Mouse (Mus musculus) fibroblast of lung, adult 2 months (primary cell): ENCODE data around the gene Lrrc45.
"Not testable (repeated sequence)": the region's sequence is repeated elsewhere in the genome, so short reads cannot be mapped to it uniquely, and the experiment has no call there.

Experiments
- DNase-seq: peaks from one replicate; pipeline ENCODE4 v3.0.0-alpha.2; 2011; ENCODE audit warnings: low read depth

The Lrrc45 gene

DNA sequence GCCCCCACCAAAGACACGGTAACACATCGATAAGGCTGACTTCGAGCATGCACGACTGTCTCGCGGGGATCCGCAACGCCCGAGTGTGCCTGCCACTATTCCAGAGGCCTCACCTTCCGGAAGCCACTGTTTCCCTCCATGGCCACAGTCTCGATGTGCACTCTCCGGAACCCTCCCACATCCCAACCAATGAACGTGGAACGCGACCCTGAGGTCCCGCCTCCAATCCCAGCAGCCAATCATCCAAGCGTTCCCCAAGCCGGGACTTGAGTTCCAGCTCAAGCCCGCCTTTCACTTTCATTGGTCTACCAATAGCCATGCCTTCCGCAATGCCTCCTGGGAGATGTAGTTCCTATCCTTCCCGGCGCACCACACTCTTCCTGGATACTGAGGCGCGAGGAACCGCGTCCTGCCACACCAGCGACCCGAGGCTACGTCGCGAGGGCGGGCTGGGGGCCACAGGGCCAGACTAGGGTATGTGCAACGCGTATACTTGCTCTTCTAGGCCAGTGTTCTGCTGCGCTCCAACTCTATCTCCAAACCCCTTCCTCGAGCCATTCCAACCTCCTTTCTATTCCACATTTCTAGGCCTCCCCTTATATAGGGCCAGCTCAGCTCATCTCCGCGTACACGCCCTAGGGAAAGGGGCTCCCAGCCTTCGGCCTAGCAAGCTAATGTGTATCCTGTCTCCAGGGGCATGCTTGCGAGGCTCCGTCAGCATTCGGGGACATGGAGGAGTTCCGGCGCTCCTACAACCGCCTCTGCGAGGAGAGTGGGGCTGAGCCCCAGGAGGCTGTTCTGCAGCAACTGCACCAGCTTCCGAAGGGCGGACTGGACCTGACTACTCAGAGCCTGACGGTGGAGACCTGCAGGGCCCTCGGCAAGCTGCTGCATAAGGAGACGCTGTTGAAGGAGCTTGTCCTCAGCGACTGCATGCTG lies at the start of gene Lrrc45, which contains the start of gene Cenpx:
Gene Lrrc45 (plus strand): TSS at position 346 of the 939 bp plus-strand sequence.
Gene Cenpx (minus strand): TSS at position 159 of the 939 bp plus-strand sequence.
- DNase-seq, result peak; percentile 98

DNA sequence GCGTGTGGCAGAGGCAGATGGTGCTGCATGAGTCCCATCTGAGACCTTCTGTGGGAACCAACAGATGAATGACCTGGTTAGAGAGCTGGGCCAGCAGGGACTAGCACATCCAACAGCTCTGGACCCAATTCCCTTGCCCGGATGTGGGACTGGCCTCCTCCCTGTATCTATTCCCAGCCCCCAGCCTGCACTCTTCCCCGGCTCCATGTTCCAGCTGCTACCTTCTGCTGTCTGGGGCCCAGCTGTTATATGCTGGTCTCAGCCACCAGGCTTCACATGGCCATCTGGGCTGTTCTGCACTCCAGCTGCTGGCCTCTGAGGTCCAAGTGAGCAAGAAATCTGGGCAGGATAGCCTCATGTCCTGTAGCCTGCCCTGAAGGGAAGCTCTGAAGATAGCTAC lies 48.3 kb upstream of the Lrrc45 start:
- no peak for DNase-seq

DNA sequence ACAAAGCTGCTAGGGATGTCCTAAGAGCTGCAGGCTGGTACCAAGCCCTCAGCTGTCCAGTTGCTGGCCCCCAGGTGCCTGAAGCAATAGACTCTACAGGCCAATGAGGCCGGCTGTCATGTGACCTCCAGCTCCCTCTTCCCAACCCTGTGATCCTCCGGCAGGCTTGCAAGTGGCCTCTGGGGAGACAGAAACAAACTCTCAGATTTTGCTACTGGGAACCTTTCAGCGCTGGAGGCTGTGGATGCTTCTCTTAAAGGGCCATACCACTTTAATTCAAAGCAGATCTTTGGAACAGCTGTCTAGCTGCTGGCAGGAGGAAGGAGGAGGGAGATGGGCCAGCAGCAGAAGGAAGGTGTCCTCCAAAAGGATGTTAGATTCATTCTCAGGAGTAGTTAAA lies 47.1 kb upstream of the Lrrc45 start:
- DNase-seq, result no peak

DNA sequence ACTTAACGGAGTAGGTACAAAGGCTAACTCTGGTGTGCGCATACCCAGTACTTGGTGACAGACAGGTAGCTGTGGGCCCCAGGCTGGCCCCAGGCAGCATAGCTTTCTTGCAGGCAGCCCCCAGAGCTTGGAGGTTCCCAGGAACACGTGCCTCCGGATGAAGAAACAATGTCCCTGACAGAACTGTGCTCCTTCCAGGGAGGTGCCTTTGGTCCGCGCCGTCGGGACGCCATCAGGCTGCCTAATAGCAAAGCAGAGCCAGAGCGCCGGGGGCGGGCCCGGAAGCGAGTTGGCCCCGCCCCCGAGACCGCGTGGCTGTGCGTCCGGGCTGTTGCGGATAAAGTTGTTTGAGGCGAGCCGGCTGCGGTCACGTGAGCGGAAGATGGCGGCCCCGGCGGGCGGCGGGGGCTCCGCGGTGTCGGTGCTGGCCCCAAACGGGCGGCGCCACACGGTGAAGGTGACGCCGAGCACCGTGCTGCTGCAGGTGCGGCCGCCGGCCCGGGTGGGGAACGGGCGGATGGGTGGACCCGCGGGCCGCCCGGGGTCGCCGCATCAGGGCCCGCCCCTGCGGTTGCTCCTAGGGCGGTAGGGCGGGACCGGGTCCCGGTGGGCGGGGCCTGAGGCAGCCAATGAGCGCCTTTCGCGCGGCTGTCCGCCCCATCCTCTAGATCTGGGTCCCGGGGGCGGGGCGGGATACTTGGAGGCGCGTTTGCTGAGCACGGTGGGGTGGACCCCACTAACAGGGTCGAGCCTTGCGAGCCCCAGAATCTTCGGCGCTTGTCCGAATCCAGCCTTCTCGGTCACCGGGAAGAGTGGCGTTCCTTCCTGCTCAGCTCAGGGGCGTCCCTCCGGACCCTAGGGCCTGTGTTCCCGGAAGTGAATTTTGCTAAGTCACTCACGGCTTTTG lies 40.8 kb upstream of the Lrrc45 start, which contains the start of gene Aspscr1:
Gene Aspscr1 (plus strand): TSS at position 287 of the 907 bp plus-strand sequence.
- DNase-seq, result peak; percentile 85

DNA sequence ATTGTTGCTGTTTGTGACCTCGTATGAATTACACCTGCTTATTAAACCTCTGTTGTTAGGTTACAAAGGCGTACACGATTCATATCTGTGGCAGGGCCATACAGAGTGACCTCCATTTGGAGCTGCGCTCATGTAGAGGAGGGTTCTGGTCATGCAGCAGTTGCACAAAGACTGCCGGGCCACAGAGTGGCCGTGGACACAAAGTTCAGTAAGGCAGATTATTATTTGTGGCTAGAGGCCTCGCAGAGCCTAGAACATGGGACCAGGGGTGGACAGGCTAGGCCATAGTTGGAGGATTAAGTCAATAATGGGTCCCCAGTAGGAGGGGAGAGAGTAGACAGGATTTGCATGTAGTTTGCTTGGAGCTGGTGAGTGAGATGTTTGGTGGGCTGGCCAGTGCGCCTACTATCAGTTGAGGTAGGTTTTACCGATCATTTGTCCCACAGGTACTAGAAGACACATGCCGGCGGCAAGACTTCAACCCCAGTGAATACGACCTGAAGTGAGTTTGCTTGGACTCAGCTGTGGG lies 40.1 kb upstream of the Lrrc45 start:
- no peak for DNase-seq

DNA sequence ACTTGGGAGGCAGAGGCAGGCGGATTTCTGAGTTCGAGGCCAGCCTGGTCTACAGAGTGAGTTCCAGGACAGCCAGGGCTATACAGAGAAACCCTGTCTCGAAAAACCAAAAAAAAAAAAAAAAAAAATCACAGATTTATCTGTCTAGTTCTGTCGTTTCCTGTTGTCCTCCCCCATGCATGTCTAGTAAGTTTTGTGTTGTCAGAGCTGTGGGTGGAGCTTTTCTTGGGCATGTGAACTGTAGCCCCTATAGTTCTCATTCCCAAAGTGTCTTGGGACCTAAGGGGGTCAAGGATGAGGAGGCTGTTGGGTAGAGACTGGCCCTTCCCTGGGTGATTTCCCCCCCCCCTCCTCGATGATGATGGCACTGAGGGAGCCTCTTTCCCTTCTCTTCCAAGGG lies 37.9 kb upstream of the Lrrc45 start:
- DNase-seq, result not testable (repeated sequence)

DNA sequence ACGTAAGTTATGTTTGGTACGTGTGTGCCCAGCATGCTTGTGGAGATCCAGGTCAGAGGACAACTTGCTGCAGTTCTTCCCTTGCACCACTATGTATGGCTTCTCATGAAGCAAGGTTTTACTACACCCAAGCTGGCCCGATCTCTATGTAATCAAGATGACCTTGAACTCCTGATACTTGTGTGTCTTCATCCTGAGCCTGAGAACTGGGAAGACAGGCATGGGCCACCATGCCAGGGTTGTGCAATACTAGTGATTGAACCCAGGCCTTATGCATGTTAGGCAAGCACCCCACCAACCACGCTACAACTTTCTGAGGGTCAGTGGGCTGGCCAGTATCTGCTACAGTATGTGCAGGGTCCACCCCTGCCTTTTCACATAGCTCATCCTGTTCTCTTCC lies 36.8 kb upstream of the Lrrc45 start:
- DNase-seq, result no peak

DNA sequence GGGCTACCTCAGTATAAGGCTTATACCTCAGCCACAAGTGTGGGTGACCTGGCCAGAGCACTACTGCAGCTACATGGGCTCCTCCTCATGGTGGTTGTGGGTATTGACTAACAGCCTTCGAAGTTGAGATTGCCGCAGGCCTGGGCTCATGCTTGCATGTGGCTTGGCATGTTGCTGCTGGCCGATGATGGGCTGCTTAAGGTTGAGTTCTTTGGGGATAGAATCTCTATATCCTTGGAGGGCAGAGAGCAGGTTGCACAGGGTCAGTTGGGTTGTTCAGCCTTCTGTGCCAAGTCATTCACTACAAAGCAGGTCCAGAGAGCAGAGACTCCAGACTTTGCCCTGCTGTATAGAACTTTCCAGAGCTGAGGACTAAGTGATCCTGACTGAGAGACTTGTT lies 33.8 kb upstream of the Lrrc45 start:
- DNase-seq, result no peak

DNA sequence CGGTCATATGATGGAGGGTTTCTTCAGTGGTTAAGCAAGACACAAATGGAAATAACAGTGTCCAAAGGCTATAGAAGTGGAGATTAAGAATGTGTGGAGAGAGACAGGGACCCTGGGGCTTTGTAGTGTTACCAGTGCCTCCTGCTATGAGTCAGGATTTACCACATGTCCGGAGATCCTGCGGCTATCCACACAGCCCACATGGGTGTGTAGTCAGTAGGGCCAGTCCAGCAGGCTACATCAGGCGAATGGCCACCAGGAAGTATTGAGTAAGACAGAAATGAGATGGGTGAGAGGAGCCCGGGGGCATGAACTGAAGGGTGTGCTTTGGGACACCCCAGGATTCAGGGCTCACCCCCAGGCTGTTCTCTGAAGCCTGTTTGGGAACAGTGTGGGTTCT lies 31.0 kb upstream of the Lrrc45 start:
- DNase-seq, result no peak

DNA sequence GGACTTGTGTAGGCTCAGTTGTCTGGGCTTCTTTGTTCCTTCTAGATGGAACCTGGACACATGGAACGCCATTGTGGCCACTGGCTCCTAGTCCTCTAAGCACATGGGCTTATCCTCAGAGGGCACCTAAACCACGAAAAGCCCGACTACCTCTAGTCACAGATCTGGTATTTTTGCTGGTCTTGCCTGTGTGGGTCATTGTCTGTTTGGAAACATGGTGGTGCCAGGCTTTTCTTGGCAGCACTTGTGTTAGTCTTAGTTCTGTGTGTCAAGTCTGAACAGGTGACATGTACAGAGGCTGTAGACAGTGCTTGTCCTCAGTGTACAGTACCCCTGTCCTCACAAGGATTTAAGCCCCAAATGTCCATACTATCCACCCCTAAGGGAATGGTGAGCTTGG lies 30.2 kb upstream of the Lrrc45 start:
- DNase-seq, result no peak

DNA sequence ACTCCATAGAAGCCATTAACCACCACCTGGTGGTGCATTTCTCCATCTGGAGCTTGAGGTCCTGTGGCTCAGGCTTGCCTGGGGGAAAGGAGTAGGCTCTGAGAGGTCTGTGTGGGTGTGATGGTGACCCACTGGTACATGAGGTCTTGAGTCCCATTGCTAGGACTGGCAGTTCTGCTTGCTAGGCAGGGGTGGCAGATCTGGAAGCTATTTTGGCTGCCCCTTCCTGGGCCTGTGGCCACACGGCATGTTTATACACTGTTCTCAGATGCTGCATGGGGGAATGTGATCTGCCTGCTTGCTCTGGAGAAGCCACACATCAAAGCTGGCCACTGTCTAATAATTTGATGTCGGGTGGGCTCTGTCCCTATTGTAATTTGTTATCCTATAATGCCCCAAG lies 29.6 kb upstream of the Lrrc45 start:
- DNase-seq, result no peak

DNA sequence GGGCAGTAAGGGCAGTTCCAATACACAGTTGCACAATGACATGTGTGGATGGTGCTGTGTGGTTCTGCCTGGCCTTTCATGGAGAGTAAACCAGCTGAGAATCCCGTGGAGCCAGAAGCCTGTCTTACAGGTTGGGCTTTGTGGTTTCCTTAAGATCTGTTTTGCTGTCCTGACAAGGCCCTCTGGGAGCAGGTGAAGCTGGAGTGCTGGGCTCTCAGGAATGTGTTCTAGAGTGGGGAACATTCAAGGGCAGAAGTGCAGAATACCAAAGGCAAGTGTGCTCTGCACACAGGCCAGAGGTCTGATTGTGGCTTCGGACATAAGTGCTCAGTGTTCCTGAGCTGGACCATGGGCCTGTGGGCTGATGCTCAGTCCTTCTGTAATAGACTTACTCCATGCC lies 29.1 kb upstream of the Lrrc45 start:
- DNase-seq, result no peak

DNA sequence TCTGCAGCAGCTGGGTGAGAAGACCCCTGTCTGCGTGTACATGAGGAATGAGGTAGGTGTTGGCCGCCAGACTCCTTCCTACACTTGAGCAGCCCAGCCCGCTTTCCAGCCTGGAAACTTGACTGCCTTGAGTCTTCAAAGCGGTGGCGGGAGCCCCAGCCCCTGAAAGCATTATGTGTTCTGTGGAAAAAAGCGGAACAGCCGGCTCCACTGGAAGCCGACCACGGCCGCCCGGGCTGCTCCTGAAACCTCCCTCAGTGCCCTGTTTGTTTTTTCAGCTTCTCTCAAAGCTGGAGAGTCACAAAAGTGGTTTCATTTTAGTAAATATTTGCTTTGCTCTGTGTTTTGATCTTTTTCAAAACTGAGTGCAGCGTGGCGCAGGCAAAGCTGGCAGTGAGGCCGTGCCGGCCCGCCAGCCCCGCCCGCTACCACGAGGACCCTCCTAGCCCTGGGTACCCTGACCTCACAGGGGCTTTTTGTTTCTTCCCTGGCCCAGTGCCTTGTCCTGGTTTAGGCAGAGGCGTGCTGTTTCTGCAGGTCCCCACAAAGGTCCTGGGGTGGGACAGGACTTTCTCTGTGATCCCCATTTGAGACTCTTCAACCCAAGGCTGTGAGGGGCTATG lies 27.0 kb upstream of the Lrrc45 start:
- no peak for DNase-seq

DNA sequence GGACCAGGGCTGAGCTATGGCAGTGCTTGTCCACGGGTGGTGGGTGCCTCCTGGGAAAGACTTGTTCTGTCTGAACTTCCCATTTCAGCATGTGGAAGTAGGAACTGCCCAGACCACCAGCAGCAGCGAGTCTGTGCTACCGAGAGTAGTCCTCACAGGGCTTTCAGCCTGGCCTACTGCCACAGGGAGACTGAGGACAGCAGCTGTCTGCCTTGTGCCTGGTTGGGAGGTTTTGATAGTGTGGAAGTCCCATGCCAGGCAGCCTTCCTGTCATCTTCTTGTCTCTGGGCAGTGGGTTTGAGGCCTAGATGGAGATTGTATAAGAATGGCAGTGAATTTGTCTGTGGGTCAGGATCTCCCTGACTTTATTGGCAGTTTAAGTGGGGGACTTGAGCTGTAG lies 24.4 kb upstream of the Lrrc45 start:
- no peak for DNase-seq

DNA sequence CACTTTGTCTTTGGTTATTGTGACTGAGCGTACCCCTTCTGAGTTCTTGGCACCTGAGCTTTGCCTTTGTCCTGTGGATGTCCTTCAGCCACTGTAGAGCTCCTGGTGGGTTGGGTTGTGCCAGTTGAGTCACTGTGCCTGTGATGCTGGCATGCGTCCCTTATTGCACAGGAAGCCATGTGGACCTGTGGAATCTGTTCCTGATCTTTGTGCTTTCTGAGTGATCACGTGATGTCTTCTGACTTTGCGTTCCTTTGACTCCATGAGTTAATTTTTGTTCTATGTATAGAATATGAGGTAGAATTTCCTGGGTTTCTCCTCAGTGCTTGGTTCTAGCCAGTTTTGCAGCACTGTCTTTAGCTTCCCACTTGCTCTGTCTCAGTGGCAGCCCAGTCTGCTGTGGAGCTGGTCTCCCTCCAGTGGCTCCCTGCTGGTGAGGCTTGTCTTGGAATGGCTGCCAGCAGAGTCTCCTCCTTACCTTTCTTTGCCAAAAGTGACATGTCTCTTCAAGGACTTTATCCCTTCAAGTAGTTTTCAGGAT lies 21.2 kb upstream of the Lrrc45 start:
- DNase-seq, result no peak

DNA sequence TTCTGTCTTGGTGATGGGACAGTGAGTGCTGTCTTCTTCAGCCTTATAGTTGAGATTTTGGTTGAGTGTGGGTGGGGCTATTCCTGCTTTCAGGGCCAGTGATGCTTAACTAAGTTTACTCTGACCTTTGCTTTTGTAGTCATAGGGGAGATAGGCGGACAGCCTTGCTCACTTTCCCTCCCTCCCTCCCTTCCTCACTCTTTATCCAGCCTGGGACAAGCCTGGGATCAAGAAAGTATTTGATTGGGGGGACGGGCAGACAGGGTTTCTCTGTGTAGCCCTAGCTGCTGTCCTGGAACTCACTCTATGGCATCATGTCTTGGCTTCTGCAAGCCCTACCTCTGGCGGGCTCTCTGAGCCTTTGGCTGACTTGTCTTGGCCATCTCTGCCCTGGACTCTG lies 20.3 kb upstream of the Lrrc45 start:
- no peak for DNase-seq

DNA sequence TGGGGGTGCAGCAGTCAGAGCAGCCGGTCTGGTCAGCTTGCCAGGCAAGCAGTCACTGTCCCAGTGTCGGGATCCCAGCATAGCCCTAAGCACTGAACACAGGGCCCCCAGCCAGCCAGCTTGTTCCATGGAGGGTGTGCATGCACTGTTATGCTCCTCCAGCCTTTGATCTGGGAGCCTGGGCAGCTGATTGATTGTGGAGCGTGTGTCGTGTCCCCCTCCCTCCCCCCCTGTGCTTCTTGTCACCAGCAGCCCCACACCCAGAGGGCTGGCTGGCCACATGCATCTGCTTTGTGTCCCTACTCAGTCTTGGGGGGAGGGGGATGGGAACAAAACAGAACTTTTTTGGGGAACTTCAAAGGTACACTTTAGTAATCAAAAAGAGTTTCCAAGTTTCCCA lies 18.5 kb upstream of the Lrrc45 start:
- DNase-seq, result no peak

DNA sequence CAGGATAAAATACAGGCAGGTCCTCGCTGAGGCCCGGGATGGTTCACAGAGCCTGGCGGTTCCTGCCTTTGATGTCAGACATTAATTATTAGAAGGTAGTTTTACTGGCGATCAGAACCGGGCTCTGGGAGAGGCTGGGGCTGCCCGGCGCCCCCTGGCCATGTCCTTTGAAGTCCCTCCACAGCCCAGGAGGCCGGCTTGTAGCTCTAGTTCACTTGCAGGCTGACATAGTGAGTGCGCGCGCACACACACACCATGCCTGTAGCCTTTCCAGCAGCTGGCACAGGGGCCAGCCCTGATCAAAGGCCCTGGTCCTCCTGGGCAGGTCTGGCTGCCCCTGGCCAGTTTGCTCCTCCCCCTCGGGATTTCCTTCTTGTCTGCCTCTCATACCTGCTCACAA lies 18.1 kb upstream of the Lrrc45 start:
- no peak for DNase-seq

DNA sequence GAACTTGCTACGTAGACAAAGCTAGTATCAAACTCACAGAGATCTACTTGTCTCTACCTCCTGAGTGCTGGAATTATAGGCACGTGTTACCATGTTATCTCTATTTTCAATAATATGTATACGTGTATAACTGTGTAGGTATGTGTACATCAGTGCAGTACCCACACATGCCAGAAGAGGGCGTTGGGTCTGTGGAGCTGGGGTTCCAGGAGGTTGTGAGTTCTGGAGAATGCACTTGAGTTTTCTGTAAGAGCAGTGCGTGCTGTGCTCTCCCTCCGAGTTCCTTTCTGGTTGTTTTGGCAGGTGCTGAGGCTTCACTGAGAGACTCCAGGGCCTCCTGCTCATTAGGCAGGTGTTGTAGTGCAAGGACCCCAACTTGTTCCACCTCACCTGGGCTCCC lies 17.2 kb upstream of the Lrrc45 start:
- no peak for DNase-seq

DNA sequence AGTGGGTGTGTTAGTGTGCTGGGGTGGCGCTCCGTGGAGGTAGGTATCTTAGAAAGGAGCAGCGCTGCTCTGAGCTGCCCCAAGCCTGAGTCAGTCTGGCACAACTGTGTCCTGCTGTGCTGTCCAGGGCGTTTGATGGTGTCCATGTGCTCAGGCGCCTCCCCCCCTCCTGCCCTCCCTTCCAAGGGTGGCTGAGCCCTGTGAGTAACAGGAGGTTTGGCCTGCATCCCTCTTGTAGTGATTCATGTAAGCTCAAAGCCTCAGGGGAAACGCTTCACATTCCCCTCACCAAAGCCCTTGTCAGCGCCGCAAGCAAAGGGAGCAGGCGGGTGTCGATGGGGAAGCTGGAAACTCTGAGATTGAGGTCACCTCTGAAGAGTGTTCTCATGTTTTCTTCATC lies 16.0 kb upstream of the Lrrc45 start:
- peak; percentile 96 for DNase-seq

DNA sequence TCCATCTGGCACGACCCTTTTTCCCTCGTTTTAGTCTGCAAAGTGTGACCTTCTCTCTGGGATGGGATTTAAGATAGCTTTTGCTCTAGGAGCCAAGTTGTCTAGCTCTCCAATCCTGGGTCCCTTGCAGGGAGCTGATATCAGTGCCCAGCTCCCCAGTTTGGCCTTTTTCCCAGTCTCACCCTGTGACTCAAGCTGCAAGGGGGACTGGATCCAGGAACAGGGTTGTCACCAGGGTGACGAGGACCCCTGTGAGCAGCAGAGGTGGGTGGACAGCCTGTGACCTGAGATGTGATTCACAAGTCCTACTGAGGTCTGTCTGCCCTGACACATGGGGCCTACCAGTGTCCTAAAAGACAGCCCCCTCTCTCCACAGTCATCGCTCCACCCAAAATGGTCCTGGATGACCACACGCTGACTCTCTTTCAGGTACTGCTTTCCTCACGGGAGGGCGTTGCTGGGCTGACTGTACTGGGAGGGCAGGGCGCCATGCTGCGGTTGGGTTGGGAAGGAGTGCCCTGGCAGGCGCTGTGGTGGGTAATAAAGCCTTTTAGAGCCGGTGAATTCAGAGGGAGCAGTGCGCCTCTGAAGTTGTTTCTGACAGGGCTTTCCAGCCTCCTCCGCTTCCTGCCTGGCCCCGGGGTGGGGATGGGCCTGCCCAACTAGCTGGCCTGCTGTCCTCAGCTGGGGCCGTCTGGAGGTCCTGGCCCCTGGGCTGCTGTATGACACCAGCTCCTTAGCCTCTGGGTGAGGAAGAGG lies 9.8 kb upstream of the Lrrc45 start:
- peak; percentile 48 for DNase-seq
